Mouse (Mus musculus): Measurements from ENCODE around the gene Cxcr5.

Gene Cxcr5

DNA sequence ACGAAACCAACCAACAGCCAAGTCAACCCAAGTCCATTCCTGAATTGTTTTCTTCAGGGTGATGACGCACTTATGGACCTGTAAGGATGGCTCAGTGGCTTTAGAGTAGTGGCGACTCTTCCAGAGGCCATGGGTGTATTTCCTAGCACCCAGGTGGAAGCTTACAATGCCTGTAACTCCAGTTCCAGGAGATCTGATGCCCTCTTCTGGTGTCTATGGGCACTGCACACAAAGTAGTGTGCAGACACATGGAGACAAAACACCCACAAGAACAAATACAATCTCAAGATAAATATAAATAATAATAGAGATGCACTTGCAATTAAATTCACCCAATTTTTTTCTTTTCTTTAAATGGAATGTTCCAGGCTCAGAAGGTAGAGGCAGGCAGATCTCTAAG, 85.7 kb downstream of the Cxcr5 start:
- DNase-seq = no peak

DNA sequence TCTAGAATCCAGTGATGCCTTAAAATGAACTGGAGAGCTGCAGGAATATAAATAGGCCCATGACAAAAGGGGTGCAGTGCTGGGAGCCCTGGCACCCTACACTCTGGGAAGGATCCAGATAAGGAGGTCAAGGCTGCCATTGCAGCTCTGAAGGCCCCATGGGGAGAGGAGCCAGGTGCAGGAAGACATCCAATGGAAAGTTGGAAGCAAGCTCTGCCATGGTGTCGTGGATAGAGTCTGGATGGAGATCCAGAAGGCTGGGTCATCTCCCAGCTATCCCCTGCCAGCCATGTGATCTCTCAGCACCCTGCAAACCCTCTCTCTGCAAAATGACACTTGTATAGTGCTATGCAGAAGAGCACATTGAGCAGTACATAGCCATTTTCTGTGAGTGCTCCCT, 87.3 kb downstream of the Cxcr5 start:
- no peak for DNase-seq

DNA sequence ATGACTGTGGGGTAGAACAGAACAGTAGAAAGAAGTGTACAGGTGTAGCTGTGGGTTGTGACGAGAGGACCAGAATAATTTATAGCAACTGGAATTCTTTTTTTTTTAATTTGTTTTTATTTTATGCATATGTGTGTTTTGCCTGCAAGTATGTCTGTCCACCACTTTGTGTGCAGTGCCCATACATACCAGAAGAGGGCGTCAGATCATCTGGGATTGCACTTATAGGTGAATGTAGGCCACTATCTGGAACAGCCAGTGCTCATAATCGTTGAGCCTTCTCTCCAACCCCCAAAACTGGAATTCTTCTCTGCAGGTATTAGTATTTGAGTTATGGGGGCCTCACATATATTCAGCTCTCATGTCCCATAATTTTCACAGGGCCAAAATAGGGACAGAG, 88.5 kb downstream of the Cxcr5 start:
- peak; percentile 26 for DNase-seq

DNA sequence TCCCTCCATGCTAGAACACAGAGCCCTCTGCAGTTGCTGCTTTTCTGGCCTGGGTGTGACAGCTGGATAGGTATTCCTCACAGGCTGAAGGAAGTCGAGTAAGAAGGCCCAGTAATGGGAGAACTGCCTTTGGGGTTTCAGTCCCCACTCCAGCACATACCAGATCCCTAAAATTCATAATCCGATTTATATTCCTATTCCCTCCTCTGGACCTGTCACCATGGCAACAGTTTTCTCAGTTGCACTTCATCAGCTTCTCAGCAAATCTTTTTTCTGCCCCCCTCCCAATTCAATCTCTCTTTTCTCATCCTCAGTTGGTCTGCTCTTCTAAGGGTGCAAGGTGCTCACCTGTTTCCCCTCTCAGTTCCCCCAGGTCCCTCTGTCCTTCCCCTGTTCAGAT, 92.9 kb downstream of the Cxcr5 start:
- no peak for DNase-seq

DNA sequence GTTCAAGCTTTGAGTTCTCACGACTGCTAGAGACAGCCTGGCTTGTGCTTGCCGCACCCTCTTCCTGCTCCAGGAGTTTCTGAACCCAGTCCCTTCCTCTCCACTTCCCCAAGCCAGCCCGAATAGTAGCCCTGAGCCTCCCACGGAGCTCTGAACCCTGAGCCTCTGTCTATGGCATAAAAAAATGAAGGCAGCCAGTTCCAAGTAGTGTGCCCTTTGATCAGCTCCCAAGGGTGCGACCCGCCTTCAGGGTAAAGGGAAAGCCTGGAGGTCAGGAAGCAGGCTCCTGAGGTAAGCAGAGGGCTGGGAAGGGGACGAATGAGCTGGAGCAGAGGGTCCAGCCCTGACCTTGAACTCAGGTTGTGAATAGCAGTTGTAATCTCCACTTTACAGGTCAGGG, 93.5 kb downstream of the Cxcr5 start:
- DNase-seq = no peak

DNA sequence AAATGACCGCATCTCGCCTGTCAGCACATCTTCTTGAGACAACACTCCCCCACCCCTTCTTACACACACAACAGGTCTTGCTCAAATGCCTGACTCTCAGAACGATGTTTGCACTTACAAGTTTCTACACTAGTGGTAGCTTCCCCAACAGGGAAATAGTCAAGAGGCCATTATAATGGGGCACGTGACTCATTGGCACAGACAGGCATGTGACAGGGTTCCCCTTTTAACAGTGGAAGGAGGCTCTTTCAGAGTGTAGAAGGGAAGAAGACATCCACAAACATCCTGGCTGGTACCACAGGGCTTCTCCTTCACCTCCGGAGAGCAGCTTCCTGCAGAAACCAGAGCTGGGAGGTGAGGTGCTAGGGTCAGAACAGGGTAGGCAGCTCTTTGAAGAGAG, 99.7 kb downstream of the Cxcr5 start:
- no peak for DNase-seq
